Mouse (Mus musculus): ENCODE measurements at regions not wholly inside any gene's neighbourhood (a gene's known extent, or its start where the extent isn't known, plus 50 kb on each side); places are given as distances from the start of the nearest gene placed in this dataset.

- no peak for DNase-seq (ENCODE audit: low read depth, low spot score)
Measured at GRCm38 (mm10) chr3:119893165-119893910, 109.1 kb upstream of the Ptbp2 start.

- no peak for DNase-seq (ENCODE audit: low read depth, low spot score)
Measured at GRCm38 (mm10) chr3:119892533-119893164, 108.4 kb upstream of the Ptbp2 start.

- DNase-seq (ENCODE audit: low read depth, low spot score), result no peak
Measured at GRCm38 (mm10) chr3:119890911-119891310, 106.6 kb upstream of the Ptbp2 start.

GRCm38 (mm10) chr3:119888487-119888886 is 104.2 kb upstream of the Ptbp2 start:
- DNase-seq (ENCODE audit: low read depth, low spot score), result no peak

- no peak for DNase-seq (ENCODE audit: low read depth, low spot score)
Measured at GRCm38 (mm10) chr3:119876395-119876794, 92.1 kb upstream of the Ptbp2 start.

GRCm38 (mm10) chr3:119875061-119875460 is 90.8 kb upstream of the Ptbp2 start:
- DNase-seq (ENCODE audit: low read depth, low spot score), result no peak

GRCm38 (mm10) chr3:119862194-119862957 is 78.1 kb upstream of the Ptbp2 start:
- DNase-seq (ENCODE audit: low read depth, low spot score), result no peak

Data from WW6 (cell line).